Mouse (Mus musculus) neural tube, embryonic 12.5 days (tissue): ENCODE data around the gene Itih4. TPM values are rescaled to one million over a fixed set of nuclear protein-coding genes. Genes with fewer than 3 reads are reported as not detected.

ENCODE experiments used
- ATAC-seq: fragments of 200-750 bp; cut with Nextera tagmentation; 2 replicates; pipeline ENCODE4 v1.8.0; 2017; ENCODE audit warnings: low read depth, mild to moderate bottlenecking, moderate TSS enrichment, moderate library complexity; ENCODE audit not compliant: low FRiP score
- H3K27ac ChIP-seq: fragments of 300-500 bp; sonication (generic); 2 replicates; pipeline ENCODE4 v1.5.1; 2016
- H3K27me3 ChIP-seq: fragments of 300-500 bp; sonication (generic); replicated peaks from 2 replicates; pipeline ENCODE4 v1.6.1; 2016; ENCODE audit warnings: mild to moderate bottlenecking
- H3K36me3 ChIP-seq: fragments of 300-500 bp; sonication (generic); 2 replicates; pipeline ENCODE4 v1.6.1; 2016; ENCODE audit warnings: mild to moderate bottlenecking
- H3K4me1 ChIP-seq: fragments of 300-500 bp; sonication (generic); 2 replicates; pipeline ENCODE4 v1.6.1; 2016
- H3K4me2 ChIP-seq: fragments of 300-500 bp; sonication (generic); replicated peaks from 2 replicates; pipeline ENCODE4 v1.6.1; 2016; ENCODE audit warnings: mild to moderate bottlenecking
- H3K4me3 ChIP-seq: fragments of 300-500 bp; sonication (generic); 2 replicates; pipeline ENCODE4 v1.5.1; 2016
- H3K9ac ChIP-seq: fragments of 300-500 bp; sonication (generic); 2 replicates; pipeline ENCODE4 v1.6.1; 2016; ENCODE audit warnings: mild to moderate bottlenecking
- H3K9me3 ChIP-seq: fragments of 300-500 bp; sonication (generic); 2 replicates; pipeline ENCODE4 v1.6.1; 2016; ENCODE audit warnings: mild to moderate bottlenecking
- WGBS: fragments of 180-500 bp; shearing (Covaris S2); methylation state at CpG from one replicate; pipeline ENCODE4 v1.1.7; 2016; 5-methylcytosine and 5-hydroxymethylcytosine counted together
- polyA plus RNA-seq: library from polyadenylated mRNA; unstranded; fragments of >200 nt; fragmentation: Nextera tagmentation; extraction: Ambion mirVana; gene quantifications from 2 replicates; pipeline ENCODE4 v1.2.1, GENCODE M21; 2016

The Itih4 gene
- polyA plus RNA-seq, 1 experiment from 2014 or later = not detected

GRCm38 (mm10) chr14:30868826-30869225, 17.4 kb upstream of the Itih4 start:
- no peak overlapping the region for H3K4me3 ChIP-seq
- H3K27me3 ChIP-seq = no peaks in the 10 kb centered on the region
- H3K4me2 ChIP-seq = no peak overlapping the region
- peaks cover 21% of the 10 kb centered on the region for H3K36me3 ChIP-seq
- WGBS = 92% methylated on average over 10 of the region's 10 CpGs
- H3K4me1 ChIP-seq = no peaks in the 10 kb centered on the region
- H3K9me3 ChIP-seq = no peaks in the 10 kb centered on the region
- no peak overlapping the region for H3K27ac ChIP-seq
- no peak overlapping the region for H3K9ac ChIP-seq
- ATAC-seq = no peak

DNA sequence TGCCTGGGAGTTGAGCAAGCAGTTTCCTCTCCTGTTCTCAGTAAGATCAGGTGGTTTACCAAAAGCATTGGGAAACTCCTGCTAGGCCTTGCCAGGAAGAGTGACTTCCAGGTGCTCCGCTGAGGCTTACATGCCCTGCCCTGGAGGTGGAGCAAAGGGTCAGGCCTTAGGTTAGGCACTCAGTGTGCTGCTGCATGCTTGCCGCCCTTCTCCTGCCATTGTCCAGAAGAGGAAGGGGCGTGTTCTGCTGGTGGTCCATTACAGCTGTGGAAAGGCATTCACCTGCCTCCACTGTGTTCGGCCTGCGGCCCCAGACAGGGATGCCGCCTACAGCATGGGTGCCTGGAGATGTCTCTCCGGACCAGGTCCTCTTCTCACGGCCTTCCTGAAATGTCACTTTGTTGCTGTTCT, 16.9 kb upstream of the Itih4 start:
- H3K4me2 ChIP-seq = no peak overlapping the region
- H3K4me1 ChIP-seq = no peaks in the 10 kb centered on the region
- no peaks in the 10 kb centered on the region for H3K27me3 ChIP-seq
- 75% methylated on average over 8 of the region's 8 CpGs for WGBS
- no peak overlapping the region for H3K4me3 ChIP-seq
- H3K27ac ChIP-seq = no peak overlapping the region
- peaks cover 21% of the 10 kb centered on the region for H3K36me3 ChIP-seq
- H3K9me3 ChIP-seq = no peaks in the 10 kb centered on the region
- ATAC-seq = no peak
- H3K9ac ChIP-seq = no peak overlapping the region

- peaks cover 24% of the 10 kb centered on the region for H3K36me3 ChIP-seq
- no peak overlapping the region for H3K4me2 ChIP-seq
- no peak overlapping the region for H3K4me3 ChIP-seq
- H3K4me1 ChIP-seq = no peaks in the 10 kb centered on the region
- no peak for ATAC-seq
- H3K9ac ChIP-seq = no peak overlapping the region
- no peaks in the 10 kb centered on the region for H3K9me3 ChIP-seq
- no peak overlapping the region for H3K27ac ChIP-seq
- H3K27me3 ChIP-seq = no peaks in the 10 kb centered on the region
- WGBS = 74% methylated on average over 25 of the region's 25 CpGs
These were observed 15.8 kb upstream of the Itih4 start for GRCm38 (mm10) chr14:30870206-30871147.

DNA sequence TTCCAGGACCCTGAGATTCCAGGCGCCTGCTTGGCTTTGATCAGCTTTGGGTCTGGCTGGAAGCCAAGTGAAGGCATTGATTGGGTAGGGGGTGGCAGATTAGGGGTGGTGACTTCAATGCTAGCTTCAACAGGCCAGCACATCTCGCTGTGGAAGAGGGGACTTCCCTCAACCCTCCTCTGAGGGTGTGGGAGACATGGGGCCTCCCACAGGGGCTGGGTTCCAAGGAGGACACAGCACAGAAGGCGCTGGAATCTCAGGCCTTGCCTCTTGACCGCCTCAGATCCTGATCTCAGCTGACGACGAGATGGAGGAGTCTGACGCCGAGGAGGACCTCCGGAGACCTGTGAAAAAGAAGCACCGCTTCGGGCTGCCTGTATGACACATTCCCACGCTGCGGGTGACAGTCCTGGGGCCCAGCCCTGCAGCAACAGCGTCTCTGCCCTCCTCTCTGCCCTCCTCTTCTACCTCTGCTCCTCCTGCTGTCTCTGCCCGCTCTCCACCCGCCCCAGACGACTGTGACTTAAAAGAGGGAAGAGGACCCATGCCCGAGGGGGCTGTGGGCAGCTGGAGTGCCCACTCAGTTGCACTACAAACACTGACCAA, 12.1 kb upstream of the Itih4 start:
- 88% methylated on average over 18 of the region's 18 CpGs for WGBS
- no peaks in the 10 kb centered on the region for H3K4me1 ChIP-seq
- no peak overlapping the region for H3K27ac ChIP-seq
- no peak overlapping the region for H3K4me2 ChIP-seq
- no peak for ATAC-seq
- no peak overlapping the region for H3K9ac ChIP-seq
- no peaks in the 10 kb centered on the region for H3K9me3 ChIP-seq
- H3K27me3 ChIP-seq = no peaks in the 10 kb centered on the region
- no peak overlapping the region for H3K4me3 ChIP-seq
- peaks cover 29% of the 10 kb centered on the region for H3K36me3 ChIP-seq

GRCm38 (mm10) chr14:30875130-30875865, 11.0 kb upstream of the Itih4 start:
- 92% methylated on average over 12 of the region's 12 CpGs for WGBS
- no peaks in the 10 kb centered on the region for H3K9me3 ChIP-seq
- H3K9ac ChIP-seq = no peak overlapping the region
- H3K27me3 ChIP-seq = no peaks in the 10 kb centered on the region
- peaks cover 25% of the 10 kb centered on the region for H3K36me3 ChIP-seq
- H3K27ac ChIP-seq = no peak overlapping the region
- ATAC-seq = no peak
- no peaks in the 10 kb centered on the region for H3K4me1 ChIP-seq
- no peak overlapping the region for H3K4me2 ChIP-seq
- H3K4me3 ChIP-seq = no peak overlapping the region

DNA sequence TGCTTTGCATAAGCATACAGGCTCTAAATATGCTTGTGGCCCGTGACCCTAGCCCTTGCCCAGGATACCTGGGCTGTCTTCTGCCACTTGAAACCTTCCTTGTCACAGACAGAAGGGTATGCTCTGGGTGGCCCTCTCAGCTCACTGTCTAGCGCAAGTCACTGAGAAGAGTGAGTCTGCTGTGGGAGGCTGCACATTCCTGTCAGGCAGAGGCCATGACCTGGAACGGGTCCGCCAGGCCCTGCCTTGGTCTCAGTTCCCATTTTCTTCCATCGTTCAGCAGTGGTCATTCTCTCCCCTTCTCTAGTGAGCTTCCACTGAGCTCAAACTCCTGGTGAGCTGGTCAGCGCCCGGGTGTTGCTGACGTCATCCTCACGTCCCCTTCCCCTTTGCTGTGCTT, 10.3 kb upstream of the Itih4 start:
- Histone ChIP-seq H3K27me3 (no peaks in the 10 kb centered on the region), H3K9me3 (no peaks in the 10 kb centered on the region), H3K36me3 (peaks cover 25% of the 10 kb centered on the region), H3K9ac (no peak overlapping the region), H3K4me1 (no peaks in the 10 kb centered on the region), H3K4me3 (no peak overlapping the region), H3K4me2 (no peak overlapping the region), H3K27ac (no peak overlapping the region)
- 87% methylated on average over 9 of the region's 9 CpGs for WGBS
- ATAC-seq = no peak

DNA sequence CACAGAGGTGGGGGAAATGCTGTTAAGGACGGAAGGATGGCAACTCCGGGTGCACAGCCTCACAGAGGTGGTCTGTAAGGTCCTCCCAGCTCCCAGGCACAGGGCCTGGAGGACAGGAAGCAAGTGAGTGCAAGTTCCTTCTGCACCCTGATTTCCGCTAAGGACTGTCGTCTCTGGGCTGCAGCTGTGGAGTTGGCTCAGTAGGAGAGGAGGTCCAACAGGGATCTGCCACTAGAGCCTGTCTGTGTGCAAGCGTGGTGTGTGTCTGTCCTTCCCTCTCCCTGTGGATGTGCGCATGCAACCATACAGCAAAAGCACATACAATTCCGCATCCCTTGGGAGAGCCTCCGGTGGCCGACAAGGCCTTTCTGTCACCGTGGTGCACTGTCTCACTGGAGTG, 9.8 kb upstream of the Itih4 start:
- Histone ChIP-seq H3K4me2 (no peak overlapping the region), H3K4me3 (no peak overlapping the region), H3K27ac (no peak overlapping the region), H3K27me3 (no peaks in the 10 kb centered on the region), H3K9ac (no peak overlapping the region), H3K36me3 (peaks cover 25% of the 10 kb centered on the region), H3K4me1 (no peaks in the 10 kb centered on the region), H3K9me3 (no peaks in the 10 kb centered on the region)
- 94% methylated on average over 10 of the region's 10 CpGs for WGBS
- no peak for ATAC-seq

- H3K36me3 ChIP-seq = peaks cover 22% of the 10 kb centered on the region; the same call in 1 of the 2 replicates
- no peak overlapping the region for H3K9ac ChIP-seq
- H3K4me1 ChIP-seq = no peaks in the 10 kb centered on the region
- no peak overlapping the region for H3K4me2 ChIP-seq
- ATAC-seq = no peak
- no peak overlapping the region for H3K4me3 ChIP-seq
- H3K27ac ChIP-seq = no peak overlapping the region
- no peaks in the 10 kb centered on the region for H3K9me3 ChIP-seq
- 92% methylated on average over 3 of the region's 3 CpGs for WGBS
- H3K27me3 ChIP-seq = no peaks in the 10 kb centered on the region
These were observed 8.4 kb upstream of the Itih4 start for GRCm38 (mm10) chr14:30877827-30878226.

DNA sequence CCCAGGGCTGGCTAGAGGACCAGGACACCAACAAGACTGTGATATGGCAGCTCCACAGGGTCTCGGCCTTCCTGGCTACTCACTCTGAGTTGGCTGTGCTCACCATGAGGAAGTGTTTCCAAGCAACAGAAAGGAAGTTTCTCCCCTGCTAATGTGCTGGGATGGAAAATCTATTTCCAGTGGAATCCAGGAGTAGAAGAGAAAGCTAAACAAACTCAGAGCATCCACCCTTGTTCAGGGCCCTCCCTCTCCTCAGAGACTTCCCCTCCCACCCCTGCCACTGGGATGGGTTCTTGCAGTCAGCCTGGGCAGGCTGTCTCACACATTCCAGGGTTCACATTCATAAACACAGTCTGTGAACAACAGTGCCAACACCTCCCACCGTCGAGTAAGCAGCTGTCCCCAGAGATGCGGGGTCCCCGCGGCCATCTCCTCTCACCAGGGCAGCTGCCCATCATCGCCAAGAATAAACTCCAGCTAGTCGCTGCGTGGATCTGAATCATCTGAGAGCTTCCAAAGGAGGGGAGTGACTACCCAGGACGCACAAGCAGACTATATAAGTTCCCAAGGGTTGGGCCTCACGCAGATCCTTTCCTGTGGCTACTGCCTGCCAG, 7.2 kb upstream of the Itih4 start, which contains the start of gene Mustn1:
Gene Mustn1 (plus strand): TSS at position 243 of the 614 bp plus-strand sequence.
- Histone ChIP-seq H3K27me3 (no peaks in the 10 kb centered on the region), H3K9ac (no peak within 1 kb of the TSS), H3K9me3 (no peaks in the 10 kb centered on the region), H3K27ac (no peak within 1 kb of the TSS), H3K4me1 (no peaks in the 10 kb centered on the region), H3K4me2 (no peak within 1 kb of the TSS), H3K4me3 (no peak within 1 kb of the TSS), H3K36me3 (peaks cover 18% of the 10 kb centered on the region; the same call in 1 of the 2 replicates)
- no peak for ATAC-seq
- WGBS = 72% methylated on average over 11 of the region's 11 CpGs

DNA sequence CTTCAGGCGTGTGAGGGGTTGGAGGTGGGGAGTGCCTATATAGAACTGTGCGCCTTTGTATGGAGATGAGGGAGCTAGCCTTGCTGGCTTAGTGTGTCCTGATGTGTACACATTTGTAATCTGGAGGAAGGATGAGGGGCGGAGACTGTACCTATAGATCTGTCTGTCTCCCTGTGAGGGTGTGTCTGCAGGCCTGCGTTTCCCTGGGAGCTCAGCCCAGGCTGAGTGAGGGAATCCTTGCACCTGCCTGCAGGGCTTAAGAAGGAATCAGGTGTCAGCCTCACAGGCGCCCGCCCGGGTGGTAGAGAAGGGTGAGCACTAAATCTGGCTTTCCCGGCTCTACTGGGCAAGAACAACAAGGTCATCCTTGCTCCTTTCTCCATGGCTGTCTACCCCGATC, 6.5 kb upstream of the Itih4 start:
- no peak overlapping the region for H3K9ac ChIP-seq
- WGBS = 67% methylated on average over 9 of the region's 9 CpGs
- no peaks in the 10 kb centered on the region for H3K27me3 ChIP-seq
- peaks cover 13% of the 10 kb centered on the region; the same call in 1 of the 2 replicates for H3K36me3 ChIP-seq
- no peaks in the 10 kb centered on the region for H3K9me3 ChIP-seq
- no peaks in the 10 kb centered on the region for H3K4me1 ChIP-seq
- no peak overlapping the region for H3K27ac ChIP-seq
- no peak overlapping the region for H3K4me2 ChIP-seq
- H3K4me3 ChIP-seq = no peak overlapping the region
- ATAC-seq = no peak

DNA sequence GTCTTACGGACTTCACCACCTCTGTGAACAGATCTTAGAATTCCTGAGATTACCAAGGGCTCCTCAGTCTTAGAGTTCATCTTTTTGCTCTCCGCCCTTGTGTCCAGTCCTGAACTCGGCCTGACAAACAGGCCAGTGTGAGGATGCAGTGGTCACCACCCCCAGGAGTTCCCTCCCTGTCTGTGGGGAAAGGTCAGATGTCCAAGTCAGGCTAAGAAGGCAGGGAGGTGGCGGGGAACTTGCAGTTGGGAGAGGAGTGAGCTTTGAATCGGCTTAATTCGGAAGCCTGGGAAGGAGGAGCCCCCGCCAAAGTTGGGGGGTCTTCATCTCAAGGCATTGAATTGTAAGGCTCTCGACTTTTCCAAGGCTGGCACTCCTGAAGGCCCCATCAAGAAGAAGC, 6.0 kb upstream of the Itih4 start:
- Histone ChIP-seq H3K4me1 (no peaks in the 10 kb centered on the region), H3K27ac (no peak overlapping the region), H3K27me3 (no peaks in the 10 kb centered on the region), H3K4me3 (no peak overlapping the region), H3K4me2 (no peak overlapping the region), H3K36me3 (peaks cover 11% of the 10 kb centered on the region; the same call in 1 of the 2 replicates), H3K9ac (no peak overlapping the region), H3K9me3 (no peaks in the 10 kb centered on the region)
- WGBS = 75% methylated on average over 8 of the region's 8 CpGs
- ATAC-seq = no peak
